Mouse (Mus musculus): Measurements from ENCODE around the gene Cdh10. TPM values are rescaled to one million over a fixed set of nuclear protein-coding genes. Genes with fewer than 3 reads are reported as not detected.

Gene Cdh10
- polyA plus RNA-seq (2016; fragmentation: Nextera tagmentation; extraction: Ambion mirVana), result 1.1 and 1.9 TPM in 2 replicates

DNA sequence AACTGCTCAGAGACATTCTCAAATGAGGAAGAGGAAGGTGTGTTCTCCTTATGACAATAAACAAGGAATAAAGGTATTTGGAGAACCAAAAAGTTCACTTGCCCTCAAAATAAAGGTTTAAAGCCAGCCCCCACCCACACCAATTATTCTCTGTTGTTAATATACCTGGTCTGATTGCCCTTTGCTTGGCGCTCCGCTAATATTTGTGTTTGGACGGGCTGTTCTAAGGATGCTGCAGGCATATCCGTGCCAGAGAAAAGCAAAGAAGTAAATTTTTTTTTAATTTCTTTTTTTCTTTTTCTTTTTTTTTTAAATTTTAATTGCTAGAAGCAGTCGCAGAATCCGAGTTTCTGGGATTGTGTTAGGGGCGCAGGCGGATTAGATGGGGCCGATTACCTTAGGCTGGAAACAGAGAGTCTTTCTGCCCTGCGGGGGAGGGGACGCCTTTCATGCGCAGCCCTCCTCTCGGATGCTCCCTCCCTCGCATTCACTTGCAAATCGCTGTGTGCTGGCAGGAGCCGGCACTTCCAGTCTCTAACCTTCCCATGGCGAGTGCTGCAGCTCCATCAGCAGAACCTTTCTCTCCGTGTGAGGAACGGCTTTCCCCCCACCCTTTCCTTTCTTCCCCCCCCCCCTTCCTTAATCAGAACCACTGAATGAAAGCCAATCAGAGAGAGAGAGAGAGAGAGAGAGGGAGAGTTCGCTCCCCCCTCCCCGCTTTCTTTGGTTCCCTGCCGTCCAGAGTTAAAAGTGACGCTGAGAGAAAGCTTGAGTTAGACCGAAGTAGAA is at the start of gene Cdh10:
Cdh10 (plus strand) TSS at position 763 of the 789 bp plus-strand sequence.
- Histone ChIP-seq H3K4me3 (peak within 1 kb of the TSS; percentile 59), H3K4me1 (0 out of 2 replicates have a peak, but pooled peaks cover 2% of the 10 kb centered on the region), H3K9me3 (no peaks in the 10 kb centered on the region), H3K27me3 (replicated peaks; ENCODE audit: low read depth, poor library complexity, severe bottlenecking) (no peaks in the 10 kb centered on the region), H3K27ac (replicated peaks) (peak within 1 kb of the TSS; percentile 63), H3K36me3 (replicated peaks) (no peaks in the 10 kb centered on the region)
- under 1% methylated on average over 24 of the region's 24 CpGs for WGBS
- peak; percentile 76 for DNase-seq (ENCODE audit: low spot score)

DNA sequence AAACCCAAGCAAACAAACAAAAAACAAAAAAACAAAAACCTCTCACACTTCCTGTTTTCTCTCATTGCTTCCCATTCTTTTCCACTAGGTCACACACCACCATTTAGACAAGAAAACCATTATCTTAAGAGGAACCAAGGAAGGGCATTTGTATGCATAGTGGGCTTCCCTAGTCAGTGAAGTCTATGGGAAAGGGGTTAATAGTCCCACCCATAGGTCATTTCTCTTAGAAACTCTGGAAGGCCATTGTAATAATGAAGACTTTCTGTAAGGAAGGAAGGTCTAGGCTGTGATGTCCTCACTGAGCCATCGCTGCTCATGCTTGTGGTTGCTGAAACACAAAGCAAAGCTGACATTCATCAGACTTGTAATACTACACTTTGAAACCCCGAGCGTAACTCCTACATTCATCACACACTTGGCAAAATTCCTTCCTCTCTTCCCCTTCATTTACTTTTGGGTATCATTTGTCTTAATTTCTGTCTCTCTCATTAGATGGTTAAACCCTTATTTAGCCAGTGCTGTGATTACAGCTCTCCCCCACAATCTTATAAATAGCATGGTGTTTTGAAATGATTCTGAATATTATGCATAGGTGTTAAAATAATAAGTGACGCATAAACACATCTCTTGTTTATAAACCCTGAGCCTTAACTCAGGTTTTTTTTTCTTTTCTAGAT is 9.5 kb upstream of the Cdh10 start:
- no peak for DNase-seq (ENCODE audit: low spot score)
- H3K27ac ChIP-seq (replicated peaks), result no peak overlapping the region
- H3K4me1 ChIP-seq, result no peaks in the 10 kb centered on the region
- H3K9me3 ChIP-seq, result no peaks in the 10 kb centered on the region
- H3K27me3 ChIP-seq (replicated peaks; ENCODE audit: low read depth, poor library complexity, severe bottlenecking), result no peaks in the 10 kb centered on the region
- no peaks in the 10 kb centered on the region for H3K36me3 ChIP-seq (replicated peaks)
- no peak overlapping the region for H3K4me3 ChIP-seq
- WGBS, result 77% methylated on average over 4 of the region's 4 CpGs

DNA sequence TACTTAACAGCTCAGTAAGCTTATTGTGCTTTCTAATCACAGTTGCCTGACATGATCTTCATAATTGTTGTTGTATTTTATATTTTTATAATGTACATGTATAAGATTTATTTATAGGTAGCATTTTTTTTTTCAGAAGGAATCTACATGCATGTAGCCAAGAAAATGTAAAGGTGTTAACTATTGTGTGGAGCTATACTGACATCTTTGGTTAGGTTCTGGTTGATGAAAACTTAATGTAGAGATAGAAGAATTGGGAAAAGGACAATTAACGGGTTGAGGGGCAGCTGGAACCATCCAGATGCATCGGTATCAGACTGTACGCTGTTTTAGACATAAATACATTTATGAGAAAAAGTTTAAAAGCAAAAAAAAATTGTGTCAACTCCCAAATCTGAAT is 1.0 kb upstream of the Cdh10 start:
- Histone ChIP-seq H3K27ac (replicated peaks) (no peak overlapping the region), H3K9me3 (no peaks in the 10 kb centered on the region), H3K36me3 (replicated peaks) (no peaks in the 10 kb centered on the region), H3K27me3 (replicated peaks; ENCODE audit: low read depth, poor library complexity, severe bottlenecking) (no peaks in the 10 kb centered on the region), H3K4me3 (no peak overlapping the region), H3K4me1 (0 out of 2 replicates have a peak, but pooled peaks cover 2% of the 10 kb centered on the region)
- no peak for DNase-seq (ENCODE audit: low spot score)
- WGBS, result 79% methylated on average over 3 of the region's 3 CpGs

DNA sequence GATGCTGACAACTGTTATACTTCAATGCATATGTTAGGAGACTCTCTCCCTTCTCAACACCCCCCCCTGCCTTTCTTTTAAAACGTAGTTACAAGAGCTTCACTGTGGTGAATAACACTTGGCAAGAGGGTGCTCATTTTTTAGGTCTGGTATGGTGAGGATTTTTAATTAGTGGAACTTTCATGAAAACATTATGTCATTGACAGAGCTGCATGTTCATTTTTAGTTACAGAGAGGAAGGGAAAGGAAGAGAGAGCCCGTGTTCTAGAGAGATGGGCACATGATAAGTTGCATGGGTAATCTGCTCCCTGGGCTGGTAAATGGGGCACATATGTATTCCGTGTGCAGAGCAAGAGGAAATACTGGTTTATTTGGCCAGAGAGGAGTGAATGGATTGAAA is 1.5 kb downstream of the Cdh10 start:
- H3K4me3 ChIP-seq, result no peak overlapping the region; the same call in 1 of the 2 replicates
- H3K9me3 ChIP-seq, result no peaks in the 10 kb centered on the region
- no peaks in the 10 kb centered on the region for H3K36me3 ChIP-seq (replicated peaks)
- 0 out of 2 replicates have a peak, but pooled peaks cover 2% of the 10 kb centered on the region for H3K4me1 ChIP-seq
- H3K27me3 ChIP-seq (replicated peaks; ENCODE audit: low read depth, poor library complexity, severe bottlenecking), result no peaks in the 10 kb centered on the region
- 27% methylated on average over 3 of the region's 3 CpGs for WGBS
- no peak overlapping the region for H3K27ac ChIP-seq (replicated peaks)
- no peak for DNase-seq (ENCODE audit: low spot score)

DNA sequence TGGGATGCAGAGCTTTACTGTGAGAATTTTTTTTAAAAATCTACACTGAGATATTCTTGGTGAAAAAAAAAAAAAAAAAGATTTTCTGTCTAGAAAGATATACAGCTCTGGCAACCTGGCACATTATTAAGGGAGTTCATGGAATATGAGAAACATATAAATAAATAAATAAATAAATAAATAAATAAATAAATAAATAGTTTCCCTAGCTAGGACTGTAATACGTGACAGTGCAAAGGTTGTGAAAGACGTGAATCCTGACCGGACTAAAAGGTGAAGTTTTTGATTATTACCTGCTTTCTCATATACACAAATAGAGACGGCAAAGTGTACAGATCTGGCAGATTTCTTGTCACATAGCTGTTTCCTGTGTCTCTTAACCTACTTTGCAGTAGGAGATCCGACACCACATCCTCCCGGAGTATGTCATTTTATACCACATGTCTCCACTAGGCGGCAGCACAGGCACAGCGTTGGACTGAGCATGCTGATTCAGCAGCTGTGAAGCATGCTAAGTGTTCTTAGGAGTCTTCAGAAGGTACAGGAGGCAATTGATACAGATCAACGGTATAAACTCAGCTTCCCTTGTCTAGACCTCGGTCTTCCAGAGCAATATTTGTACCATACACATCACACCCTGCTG is 2.5 kb downstream of the Cdh10 start:
- Histone ChIP-seq H3K27me3 (replicated peaks; ENCODE audit: low read depth, poor library complexity, severe bottlenecking) (no peaks in the 10 kb centered on the region), H3K27ac (replicated peaks) (no peak overlapping the region), H3K36me3 (replicated peaks) (no peaks in the 10 kb centered on the region), H3K9me3 (no peaks in the 10 kb centered on the region), H3K4me1 (0 out of 2 replicates have a peak, but pooled peaks cover 2% of the 10 kb centered on the region), H3K4me3 (no peak overlapping the region)
- 26% methylated on average over 10 of the region's 10 CpGs for WGBS
- DNase-seq (ENCODE audit: low spot score), result peak; percentile 86

DNA sequence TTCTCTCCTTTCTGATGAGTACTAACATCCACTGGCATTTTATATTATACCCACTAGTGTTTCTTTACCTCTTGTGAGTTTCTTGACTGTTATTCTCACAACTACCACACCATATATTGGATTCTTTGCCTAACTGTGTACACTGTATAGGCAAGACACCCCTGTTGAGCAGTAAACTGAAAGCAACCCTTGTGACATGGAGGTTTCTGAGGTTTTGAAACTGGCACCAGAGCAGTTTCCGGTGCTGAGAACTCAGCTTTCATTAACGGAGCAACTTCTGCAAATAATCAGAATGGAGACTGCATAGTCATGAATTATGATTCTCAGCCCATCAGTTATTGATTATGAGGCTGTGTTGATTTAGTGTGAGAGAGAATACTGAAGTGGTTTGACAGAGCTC is 4.7 kb downstream of the Cdh10 start:
- no peak overlapping the region for H3K27ac ChIP-seq (replicated peaks)

DNA sequence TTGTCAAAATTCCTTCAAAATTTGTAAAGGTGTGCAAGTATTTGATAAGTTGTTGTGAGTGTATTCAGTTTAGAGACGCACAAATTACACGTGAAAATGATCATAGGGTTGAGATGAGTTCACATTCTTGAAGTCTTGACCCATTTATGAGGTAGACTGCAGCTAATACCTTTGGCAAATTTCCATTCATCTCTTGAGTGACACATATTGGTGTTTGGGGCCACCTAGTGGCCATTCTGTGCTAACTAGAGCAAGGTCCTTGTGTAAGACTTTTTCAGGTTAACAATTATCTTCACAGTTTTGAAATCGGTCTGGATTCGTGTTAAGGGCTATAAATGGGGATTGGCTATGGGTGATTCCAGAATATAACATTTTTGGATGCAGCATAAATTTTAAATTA is 13.5 kb downstream of the Cdh10 start:
- H3K9me3 ChIP-seq, result no peaks in the 10 kb centered on the region
- H3K4me3 ChIP-seq, result no peak overlapping the region
- WGBS, result 25% methylated on average over 4 of the region's 4 CpGs
- no peaks in the 10 kb centered on the region for H3K27me3 ChIP-seq (replicated peaks; ENCODE audit: low read depth, poor library complexity, severe bottlenecking)
- H3K36me3 ChIP-seq (replicated peaks), result no peaks in the 10 kb centered on the region
- DNase-seq (ENCODE audit: low spot score), result peak; percentile 61
- no peaks in the 10 kb centered on the region for H3K4me1 ChIP-seq
- no peak overlapping the region for H3K27ac ChIP-seq (replicated peaks)

More for the DNA sequence above, 4.7 kb downstream of the Cdh10 start:
- no peaks in the 10 kb centered on the region for H3K9me3 ChIP-seq
- no peaks in the 10 kb centered on the region for H3K27me3 ChIP-seq (replicated peaks; ENCODE audit: low read depth, poor library complexity, severe bottlenecking)
- H3K36me3 ChIP-seq (replicated peaks), result no peaks in the 10 kb centered on the region
- 91% methylated on average over 2 of the region's 2 CpGs for WGBS
- 0 out of 2 replicates have a peak, but pooled peaks cover 2% of the 10 kb centered on the region for H3K4me1 ChIP-seq
- no peak overlapping the region for H3K4me3 ChIP-seq
- no peak for DNase-seq (ENCODE audit: low spot score)

DNA sequence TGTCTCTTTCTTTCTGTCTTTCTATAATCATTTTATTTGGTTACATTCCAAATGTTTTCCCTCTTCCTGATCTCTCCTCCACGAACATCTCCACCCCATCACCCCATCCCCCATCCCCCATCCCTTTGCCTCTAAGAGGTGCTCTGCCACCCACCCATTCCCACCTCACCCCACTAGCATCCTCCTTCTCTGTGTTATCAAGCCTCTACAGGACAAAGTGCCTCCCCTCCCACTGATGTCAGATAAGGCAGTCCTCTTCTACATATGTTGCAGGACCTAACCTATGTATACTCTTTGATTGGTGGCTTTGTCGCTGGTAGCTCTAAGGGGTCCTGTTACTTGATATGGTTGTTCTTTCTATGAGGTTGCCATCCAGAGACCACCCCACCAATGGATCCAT is 23.0 kb downstream of the Cdh10 start:
- no peaks in the 10 kb centered on the region for H3K4me1 ChIP-seq
- no peaks in the 10 kb centered on the region for H3K9me3 ChIP-seq
- no peak overlapping the region for H3K27ac ChIP-seq (replicated peaks)
- 78% methylated on average over 2 of the region's 2 CpGs for WGBS
- DNase-seq (ENCODE audit: low spot score), result no peak
- no peaks in the 10 kb centered on the region for H3K36me3 ChIP-seq (replicated peaks)
- no peaks in the 10 kb centered on the region for H3K27me3 ChIP-seq (replicated peaks; ENCODE audit: low read depth, poor library complexity, severe bottlenecking)
- H3K4me3 ChIP-seq, result no peak overlapping the region

DNA sequence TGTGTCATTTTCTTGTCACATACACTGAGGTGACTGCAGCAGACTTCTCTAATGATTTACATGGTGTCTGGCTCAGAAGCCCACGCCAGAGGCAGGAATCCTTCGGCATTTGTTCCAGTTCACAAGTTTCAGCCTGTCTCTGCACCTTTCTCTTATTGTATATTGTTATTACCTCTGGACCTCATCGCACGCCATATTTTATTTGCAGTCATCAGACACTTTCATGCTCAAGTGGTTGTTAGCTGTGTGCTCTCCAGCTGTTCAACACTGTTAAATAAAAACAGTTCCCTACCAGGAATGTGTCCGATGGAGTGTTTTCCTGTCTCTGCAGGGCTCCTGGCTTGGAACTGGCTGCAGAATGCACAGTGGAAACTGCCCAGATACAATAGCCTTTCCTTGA is 26.1 kb downstream of the Cdh10 start:
- no peaks in the 10 kb centered on the region for H3K4me1 ChIP-seq
- no peak for DNase-seq (ENCODE audit: low spot score)
- H3K27ac ChIP-seq (replicated peaks), result no peak overlapping the region
- no peaks in the 10 kb centered on the region for H3K9me3 ChIP-seq
- H3K36me3 ChIP-seq (replicated peaks), result no peaks in the 10 kb centered on the region
- H3K4me3 ChIP-seq, result no peak overlapping the region
- 70% methylated on average over 5 of the region's 5 CpGs for WGBS
- H3K27me3 ChIP-seq (replicated peaks; ENCODE audit: low read depth, poor library complexity, severe bottlenecking), result no peaks in the 10 kb centered on the region

DNA sequence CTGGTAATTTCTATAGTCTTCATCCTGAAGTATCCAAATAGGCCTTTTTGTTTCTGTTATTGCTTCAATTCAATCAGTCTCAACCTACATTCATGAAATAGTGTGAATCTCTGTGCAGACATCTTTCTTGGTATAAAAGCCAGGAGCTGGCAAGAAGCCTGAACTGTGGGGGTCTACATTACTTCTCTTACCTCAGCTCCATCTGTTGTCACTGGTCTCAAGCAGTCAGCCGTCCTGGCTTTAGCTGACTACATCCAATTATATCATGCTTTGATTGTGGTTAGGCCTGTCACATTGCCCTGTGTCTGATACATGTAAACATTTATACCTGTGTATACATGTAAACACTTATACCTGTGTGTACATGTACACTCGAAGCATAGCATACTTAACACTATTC is 31.8 kb downstream of the Cdh10 start:
- no peak for DNase-seq (ENCODE audit: low spot score)

DNA sequence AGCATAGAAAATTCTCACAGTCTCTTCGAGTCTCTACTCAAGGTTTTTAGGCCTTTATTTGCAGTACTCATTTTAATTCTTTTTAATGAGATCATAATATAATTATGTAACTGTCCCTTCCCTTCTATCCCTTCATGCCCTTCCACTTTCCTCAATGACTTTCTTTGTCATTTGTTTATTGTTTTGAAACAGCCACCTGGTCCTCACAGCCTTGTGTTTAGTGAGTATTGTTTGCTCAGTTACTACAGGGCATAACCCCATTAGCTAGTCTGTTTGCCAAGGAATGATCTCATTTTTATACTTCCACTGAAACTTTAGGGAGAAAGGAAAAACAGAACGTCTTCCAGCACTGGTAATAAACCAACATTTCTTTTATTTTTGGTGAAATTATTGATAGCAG is 39.4 kb downstream of the Cdh10 start:
- Histone ChIP-seq H3K27me3 (replicated peaks; ENCODE audit: low read depth, poor library complexity, severe bottlenecking) (no peaks in the 10 kb centered on the region), H3K9me3 (no peaks in the 10 kb centered on the region), H3K4me1 (no peaks in the 10 kb centered on the region), H3K4me3 (no peak overlapping the region), H3K36me3 (replicated peaks) (no peaks in the 10 kb centered on the region), H3K27ac (replicated peaks) (no peak overlapping the region)
- WGBS, result 69% methylated on average over 2 of the region's 2 CpGs
- no peak for DNase-seq (ENCODE audit: low spot score)

More for the DNA sequence above, 31.8 kb downstream of the Cdh10 start:
- Histone ChIP-seq H3K27ac (replicated peaks) (no peak overlapping the region), H3K27me3 (replicated peaks; ENCODE audit: low read depth, poor library complexity, severe bottlenecking) (no peaks in the 10 kb centered on the region), H3K4me3 (no peak overlapping the region), H3K36me3 (replicated peaks) (no peaks in the 10 kb centered on the region), H3K9me3 (no peaks in the 10 kb centered on the region), H3K4me1 (no peaks in the 10 kb centered on the region)
- 93% methylated on average over 2 of the region's 2 CpGs for WGBS

DNA sequence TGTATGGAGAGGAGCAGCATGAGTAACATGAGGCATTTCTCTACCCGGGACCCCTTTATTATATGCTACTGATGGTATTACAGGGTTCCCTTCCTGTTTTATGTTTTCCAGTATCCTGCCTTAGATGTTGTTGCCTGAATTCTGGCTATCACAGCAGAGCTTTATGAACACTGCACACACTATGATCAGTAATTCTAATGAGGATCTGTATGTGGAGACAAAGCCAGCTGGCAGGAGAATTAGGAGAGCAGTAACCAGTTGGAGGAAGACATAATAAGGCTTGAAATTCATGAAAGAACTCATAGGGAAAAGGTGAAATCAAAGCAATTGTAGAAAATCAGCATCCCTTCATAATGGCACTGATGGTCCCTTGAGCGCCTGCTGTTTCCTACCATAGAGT is 51.1 kb downstream of the Cdh10 start:
- H3K27me3 ChIP-seq (replicated peaks; ENCODE audit: low read depth, poor library complexity, severe bottlenecking), result no peaks in the 10 kb centered on the region
- WGBS, result 91% methylated on average over 2 of the region's 2 CpGs
- DNase-seq (ENCODE audit: low spot score), result no peak
- no peaks in the 10 kb centered on the region for H3K9me3 ChIP-seq
- no peak overlapping the region for H3K4me3 ChIP-seq
- H3K4me1 ChIP-seq, result no peaks in the 10 kb centered on the region
- H3K36me3 ChIP-seq (replicated peaks), result no peaks in the 10 kb centered on the region
- no peak overlapping the region for H3K27ac ChIP-seq (replicated peaks)
